Mouse (Mus musculus): ENCODE data around the gene Gm614.

- TF ChIP-seq CTCF (IDR thresholded peaks at IDR 0.05; ENCODE audit: insufficient read depth, low read length) = no peak
- TF ChIP-seq POLR2A (IDR thresholded peaks at IDR 0.05; ENCODE audit: borderline replicate concordance, extremely low read depth, low read depth, low read length) = no peak
Measured at GRCm38 (mm10) chrX:101301654-101302053, 37.9 kb upstream of the Gm614 start.
